Mouse (Mus musculus) liver, postnatal 0 days (tissue): ENCODE measurements at regions not wholly inside any gene's neighbourhood (a gene's known extent, or its start where the extent isn't known, plus 50 kb on each side); places are given as distances from the start of the nearest gene placed in this dataset.

Source experiments
- CTCF ChIP-seq: sonication (generic); IDR thresholded peaks from 2 replicates; pipeline ENCODE4 v1.5.1; 2016; ENCODE audit warnings: antibody characterized with exemption, low read depth
- EP300 ChIP-seq: IDR thresholded peaks from 2 replicates; pipeline ENCODE4 v1.6.1; 2016; ENCODE audit warnings: antibody characterized with exemption, low read depth, mild to moderate bottlenecking

- TF ChIP-seq CTCF = no peak
- no peak for TF ChIP-seq EP300
Measured at GRCm38 (mm10) chr13:59392828-59393227, 192.2 kb downstream of the Agtpbp1 start.
